Mouse (Mus musculus) frontal cortex, adult 2 months (tissue): ENCODE data around the gene Pard3b. TPM values are rescaled to one million over a fixed set of nuclear protein-coding genes. Genes with fewer than 3 reads are reported as not detected.

ENCODE experiments used
- DNase-seq, 2 experiments: peaks; one replicate each; pipeline ENCODE4 v3.0.0; 2022; ENCODE audit warnings: low spot score in 1 of 2; ENCODE audit errors: extremely low spot score in 1 of 2
- polyA plus RNA-seq: library from polyadenylated mRNA; depleted of rRNA; stranded (reverse); fragments of >200 nt; gene quantifications from 2 replicates; pipeline ENCODE4 v1.2.3, GENCODE M21; 2012

The Pard3b gene
- polyA plus RNA-seq, 1 experiment: 1.7 TPM

DNA sequence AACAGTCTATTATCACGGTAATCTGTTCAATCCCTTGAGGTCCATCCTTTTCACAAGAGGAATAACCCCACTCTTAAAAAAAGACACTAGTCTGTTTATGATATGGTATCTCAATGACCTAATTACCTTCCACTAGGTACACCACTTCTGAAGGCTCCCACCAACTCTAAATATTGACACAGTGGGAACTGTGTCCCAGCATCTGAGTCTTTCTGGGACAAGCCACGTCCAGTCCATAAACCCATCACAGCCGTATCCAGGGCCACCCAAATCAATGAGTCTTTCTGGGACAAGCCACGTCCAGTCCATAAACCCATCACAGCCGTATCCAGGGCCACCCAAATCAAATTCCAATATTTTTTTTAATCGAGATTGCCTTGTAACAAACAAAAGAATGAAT lies 792.4 kb downstream of the Pard3b start:
- no peak for DNase-seq

DNA sequence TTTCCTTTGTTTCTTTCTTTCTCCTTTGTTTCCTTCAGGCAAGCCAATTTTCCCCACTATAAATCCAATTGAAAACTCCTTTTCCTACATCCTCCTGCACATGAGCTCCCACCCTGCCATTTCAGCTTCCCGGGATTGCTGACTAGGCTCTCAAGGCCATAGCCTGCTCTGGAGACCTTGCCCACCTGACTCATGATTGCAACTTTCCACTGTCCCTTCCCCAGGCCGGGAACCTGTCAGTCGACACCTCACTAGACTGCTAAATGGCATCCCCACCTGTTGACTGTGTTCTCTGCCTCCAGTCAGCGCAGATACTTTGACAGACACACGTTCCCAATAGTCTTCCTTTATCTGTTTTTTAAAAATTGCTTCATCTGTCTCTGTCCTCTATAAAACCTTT lies 795.3 kb downstream of the Pard3b start:
- DNase-seq: no peak

DNA sequence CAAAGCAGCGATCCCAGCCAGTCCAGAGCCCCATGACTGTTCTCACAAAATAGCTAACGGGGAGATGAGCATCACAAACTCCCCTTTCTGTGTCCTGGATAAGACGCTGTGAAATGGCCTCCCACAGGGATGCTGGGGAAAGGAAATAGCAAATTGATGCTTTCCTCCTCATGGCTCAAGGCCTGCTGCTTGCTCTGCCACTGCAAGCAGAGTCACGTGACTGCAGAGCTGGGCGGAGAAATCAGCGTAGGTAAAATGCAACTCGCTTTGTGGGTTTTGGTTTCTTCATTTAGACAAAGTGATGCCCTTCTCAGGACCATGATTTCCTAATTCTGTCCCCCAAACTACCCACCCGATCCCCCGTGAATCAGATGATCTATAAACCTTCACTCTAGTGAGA lies 797.2 kb downstream of the Pard3b start:
- no peak for DNase-seq

DNA sequence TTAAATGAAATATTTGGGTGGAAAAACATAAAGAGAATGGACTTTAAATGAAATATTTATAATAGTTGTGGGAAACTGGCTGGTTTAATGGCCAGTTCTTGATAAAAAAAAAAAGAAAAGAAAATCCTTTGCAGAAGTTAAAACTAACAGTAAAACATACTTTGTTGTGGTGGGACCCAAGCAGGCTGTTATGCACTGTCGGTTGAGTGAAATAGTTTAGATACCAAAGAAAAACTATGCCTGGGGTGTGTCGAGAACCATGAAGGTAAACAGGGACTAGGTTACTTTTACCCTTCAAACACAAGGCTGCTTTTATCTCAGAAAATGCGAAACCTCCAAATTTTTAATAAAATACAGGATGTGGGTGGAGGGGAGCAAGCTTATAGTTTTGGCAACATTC lies 797.7 kb downstream of the Pard3b start:
- no peak for DNase-seq

DNA sequence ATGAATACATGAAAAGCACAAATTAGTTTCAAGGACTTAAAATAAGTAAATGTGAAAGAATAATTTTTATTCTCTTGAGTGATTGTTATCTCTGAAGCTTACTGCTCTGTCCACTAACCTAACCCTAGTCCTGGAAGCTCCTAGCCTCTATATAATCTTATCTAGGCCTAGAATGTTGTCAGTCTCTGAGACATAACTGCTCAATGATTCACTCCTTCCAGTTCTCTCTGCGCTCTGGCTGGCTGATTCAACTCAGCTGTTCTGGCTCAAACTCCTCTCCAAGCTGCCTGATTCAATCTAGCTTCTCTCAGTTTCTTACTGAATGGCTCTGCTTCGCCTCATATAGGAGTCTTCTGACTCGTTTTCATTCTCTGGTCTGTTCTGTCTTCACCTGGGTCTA lies 798.9 kb downstream of the Pard3b start:
- no peak for DNase-seq

DNA sequence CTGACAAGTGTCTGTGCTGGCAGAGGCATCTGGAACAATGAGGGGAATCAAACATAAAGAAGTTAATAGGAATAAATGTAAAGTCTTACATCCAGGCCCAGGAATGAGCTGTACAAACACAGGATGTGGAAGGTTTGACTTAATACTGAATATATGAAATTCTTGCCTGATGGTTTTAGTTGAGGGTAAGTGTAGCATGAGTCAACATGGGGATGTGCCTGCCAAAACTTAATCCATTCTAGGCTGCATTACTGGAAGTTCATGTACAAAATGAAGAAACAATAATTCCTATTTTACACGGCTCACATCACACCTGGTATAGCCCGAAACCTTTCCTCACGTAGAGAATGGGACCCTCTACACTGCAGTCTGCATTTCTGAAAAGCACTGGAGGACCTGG lies 805.8 kb downstream of the Pard3b start:
- DNase-seq: no peak

DNA sequence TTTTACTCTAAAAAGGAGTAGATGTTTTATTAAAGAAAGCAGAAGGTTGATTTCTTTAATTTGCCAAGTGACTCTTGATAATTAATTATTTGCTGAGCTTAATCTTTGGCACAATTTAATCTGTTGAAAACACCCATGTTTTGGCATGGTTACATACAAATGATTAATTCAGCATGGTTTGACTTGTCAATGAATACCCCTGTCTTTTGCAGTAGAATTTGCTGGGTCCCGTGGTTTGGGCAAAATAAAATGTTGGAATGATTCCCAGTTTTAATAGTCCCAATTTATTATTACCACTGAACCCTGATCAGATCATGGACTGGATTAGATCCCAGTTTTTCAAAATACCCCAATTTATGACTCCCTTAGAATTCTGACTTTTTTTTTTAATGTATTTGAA lies 808.2 kb downstream of the Pard3b start:
- no peak for DNase-seq

DNA sequence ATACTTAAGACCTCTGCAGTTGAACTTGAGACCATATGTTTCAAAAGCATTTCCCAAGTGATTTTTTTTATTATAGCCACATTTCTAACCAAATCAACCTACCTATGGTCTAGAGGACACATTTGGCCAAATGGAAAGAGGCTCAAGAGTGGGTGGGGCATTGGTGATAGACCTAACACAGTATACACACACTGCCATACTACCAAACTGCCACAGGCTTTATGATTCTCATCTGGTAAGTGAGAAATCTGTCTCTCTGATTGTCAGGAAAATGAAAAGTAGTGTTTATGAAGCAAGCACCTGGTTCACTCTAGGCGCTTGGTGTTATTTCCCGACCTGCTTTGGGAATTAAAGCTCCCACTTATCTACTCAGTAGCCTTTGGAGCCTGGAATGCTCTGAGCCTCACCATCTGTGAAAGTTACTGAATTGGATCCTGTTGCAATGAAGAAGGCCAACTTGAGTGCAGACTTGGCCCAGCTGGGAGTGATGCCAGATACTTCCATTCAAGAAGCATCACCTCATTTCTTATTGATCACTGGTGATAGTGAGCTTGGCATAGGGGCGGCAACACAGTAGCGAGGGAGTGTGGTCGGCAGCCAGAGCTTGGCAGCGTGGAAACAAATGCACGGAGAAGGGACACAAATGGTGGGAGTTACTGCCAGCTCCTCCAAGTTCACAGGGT lies 810.7 kb downstream of the Pard3b start:
- no peak for DNase-seq

DNA sequence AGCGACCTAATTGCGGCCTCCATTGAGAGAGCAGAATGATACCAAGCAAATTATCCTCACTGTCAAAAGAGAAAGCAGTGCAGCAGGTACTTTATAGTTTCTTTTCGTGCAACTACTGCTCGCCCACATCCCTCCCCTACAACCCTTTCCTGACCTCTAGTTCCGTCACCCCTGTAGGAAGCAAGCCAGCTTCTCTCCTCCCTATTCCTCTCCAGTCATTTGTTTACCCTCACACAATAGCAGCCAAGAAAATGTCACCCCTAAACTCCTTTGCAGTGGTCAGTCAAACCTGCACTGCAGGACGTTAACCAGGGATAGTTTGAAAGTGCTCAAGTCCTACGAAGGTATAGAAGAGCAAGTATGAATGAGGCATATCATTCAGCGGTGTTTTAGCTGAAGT lies 826.9 kb downstream of the Pard3b start:
- no peak for DNase-seq

DNA sequence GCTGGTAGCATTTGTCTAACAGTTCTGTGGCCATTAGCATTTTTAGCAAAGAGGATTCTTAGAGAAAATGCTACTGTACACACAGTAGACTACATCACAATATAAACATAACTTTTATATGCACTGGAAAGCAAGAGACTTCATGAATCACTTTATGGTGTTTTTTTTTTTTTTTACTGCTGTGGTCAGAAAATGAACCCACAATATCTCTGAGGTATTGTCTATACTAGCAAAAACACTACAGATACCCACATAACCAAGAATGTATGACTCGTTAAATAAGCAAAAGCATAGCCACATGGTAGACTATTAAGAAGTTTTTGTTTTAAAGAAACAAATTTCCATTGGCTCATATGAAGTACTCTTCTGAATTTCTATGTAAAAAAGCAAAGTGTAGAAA lies 827.9 kb downstream of the Pard3b start:
- DNase-seq: no peak

DNA sequence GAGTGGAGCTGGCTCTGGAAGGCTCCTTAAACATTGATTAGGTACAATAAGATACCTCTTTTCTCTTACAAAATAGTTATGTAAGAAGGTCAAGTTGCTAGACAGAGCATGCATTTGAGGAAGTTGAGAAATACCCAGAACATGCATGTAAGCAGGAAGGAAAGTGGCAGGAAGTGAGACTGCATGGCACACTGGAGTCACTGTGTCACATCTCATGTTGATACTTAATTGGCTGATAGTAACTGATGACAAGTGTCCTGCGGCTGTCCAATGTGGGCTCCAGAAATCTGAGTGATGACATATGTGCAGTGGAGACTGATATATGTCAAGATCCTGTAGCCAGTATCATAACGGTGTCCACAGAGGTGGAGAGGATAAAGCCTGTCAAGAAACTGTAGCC lies 844.4 kb downstream of the Pard3b start:
- DNase-seq: no peak

DNA sequence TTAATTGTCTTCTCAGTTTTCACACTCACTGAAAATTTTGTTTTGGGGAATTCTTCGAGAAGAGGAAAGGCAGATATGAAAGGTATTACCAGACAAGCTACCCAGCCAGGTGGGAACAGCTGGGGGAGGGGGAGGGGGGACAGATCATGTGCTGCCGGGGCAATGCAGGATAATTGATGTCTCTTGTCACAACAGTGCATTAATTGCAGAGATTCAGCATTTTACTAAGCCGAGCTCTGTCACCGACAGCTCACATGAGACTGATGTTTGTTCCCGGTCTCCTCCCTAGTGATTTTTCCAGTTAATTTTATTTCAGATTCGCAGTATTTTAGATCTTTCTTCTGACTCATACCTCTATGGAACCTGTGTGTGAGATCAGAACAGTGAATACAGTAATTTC lies 850.2 kb downstream of the Pard3b start:
- DNase-seq: no peak

DNA sequence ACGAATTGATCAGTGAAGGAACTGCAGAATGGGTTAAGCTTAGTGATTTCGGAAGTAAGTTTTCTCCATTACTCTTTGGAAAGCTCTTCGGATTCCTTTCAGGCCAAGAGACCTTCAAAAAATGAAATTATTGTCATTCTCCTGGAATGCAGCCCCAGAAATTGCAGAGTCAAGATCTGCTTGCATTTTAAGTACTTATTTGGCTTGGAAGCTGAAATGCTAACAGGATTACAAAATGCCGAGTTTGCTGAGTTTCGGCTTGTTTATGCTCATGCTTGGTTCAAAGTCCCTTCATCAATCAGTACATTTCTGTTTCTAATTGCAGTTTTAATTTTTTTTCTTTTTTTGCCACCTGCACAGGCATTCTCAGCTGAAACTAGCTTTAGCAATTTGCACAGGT lies 860.5 kb downstream of the Pard3b start:
- DNase-seq: no peak

DNA sequence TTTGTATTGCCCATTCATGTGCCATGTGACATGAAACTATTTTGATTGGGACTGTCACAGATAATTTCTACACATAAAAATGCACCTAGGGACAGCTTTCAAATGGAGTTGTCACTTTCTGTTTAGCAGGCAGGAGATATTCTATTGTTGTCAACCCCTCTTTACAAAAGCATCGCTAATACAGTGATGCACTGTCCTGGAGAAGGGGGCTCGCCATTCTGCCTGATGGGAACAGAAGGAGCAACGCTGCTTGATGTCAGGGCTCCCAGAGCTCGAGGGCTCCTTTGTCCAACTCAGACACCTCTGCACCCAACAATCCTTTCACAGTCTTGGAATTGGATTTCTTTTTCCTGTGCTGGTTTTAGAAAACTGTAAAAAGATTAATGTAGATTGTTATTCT lies 871.9 kb downstream of the Pard3b start:
- no peak for DNase-seq

DNA sequence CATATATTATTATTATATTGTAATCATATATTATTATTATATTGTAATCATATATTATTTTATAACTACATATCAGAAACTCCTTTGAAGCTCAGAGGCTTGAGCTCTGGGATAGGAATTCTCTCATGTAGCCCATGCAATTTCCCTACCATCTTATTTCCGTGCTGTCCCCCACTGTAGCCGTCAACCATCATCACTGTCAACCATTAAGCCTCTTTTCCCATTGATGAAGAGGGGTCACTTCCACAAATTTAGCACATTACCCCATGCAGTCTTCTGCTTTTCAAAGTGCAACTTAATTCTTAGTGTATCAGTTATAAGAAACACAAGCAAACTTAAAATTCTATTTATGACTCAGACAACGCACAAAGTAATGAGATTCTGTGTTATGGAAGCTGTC lies 873.1 kb downstream of the Pard3b start:
- no peak for DNase-seq

DNA sequence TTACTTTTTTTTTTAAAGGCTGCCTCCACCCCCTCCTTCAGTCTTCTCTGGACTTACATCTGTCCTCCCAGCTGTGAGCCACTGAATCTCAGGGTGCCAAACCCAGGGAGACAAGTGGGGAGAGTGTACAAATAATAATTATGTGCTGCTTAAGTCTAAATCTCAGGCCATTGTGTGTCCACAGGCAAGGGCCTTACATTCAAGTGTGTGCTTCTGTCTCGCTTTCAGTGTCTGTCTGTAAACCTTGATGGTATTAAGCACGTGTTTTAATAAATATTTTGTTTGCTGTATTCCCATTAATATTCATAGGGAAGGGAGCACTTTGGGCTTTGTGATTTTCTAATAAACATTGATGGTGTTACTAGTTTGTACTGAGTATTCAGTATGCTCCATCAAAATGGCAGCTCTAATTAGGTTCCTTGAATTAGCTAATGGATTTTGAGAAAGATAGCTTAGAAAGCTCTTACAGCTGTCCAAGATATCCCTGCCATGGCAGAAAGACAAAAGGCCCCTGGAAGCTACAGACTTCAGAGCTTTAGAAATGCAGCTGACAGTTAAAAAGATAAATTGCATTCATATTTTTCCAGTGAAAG lies 880.1 kb downstream of the Pard3b start:
- DNase-seq: no peak

DNA sequence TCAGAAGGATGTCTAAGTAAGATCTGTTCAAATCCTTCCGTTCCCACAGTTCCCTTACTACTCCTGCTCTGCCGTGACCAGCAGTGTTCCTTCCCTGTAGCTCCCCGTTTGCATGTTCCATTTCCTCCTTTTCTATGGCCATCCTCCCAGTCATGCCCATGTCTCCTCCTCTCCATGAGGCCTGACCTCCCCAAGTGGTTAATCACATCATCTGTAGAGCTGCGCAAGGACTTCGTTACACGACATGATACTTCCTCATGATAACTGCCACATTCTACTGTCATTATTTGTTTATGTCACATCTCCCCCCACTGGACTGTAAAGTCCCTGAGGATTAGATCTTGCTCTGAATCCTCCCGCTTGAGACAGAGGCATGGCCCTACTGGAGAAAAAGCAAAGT lies 882.7 kb downstream of the Pard3b start:
- DNase-seq: no peak

DNA sequence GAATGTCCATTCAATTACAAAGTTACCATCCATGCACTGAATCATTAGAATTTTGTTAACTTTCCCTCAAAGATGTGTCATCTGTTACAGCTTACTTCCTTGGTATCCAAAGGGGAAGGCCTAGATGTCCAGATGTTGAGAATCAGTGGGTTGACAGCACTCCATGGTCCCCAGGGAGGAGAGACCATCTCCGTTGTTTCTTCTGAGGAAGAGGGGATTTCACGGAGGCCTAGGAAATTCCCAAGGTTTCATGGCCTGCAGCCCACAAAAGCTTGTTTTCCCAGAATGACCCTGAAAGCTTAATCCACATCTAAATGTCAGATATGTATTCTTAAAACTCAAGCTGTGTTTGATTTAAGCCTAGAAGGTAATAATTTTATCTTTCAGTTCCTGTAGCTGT lies 884.1 kb downstream of the Pard3b start:
- no peak for DNase-seq

DNA sequence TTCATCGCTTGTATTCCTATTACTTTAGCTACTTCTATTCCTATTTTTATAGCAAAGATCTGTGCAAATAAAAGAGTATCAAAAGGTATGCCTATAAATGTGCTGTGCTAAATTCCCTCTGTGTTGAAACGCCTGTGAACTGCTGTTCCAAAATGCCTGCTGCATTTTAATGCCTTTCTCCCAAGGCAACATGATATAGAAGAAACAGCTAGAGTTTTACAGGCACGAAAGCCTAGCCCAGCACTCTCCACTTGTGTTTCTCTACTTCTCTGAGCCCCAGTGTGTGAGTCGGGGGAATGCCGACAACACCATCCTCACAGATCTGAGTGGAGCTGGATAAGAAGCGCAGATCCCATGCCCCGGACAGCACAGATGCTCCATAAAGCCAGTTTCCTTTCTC lies 889.2 kb downstream of the Pard3b start:
- no peak for DNase-seq

DNA sequence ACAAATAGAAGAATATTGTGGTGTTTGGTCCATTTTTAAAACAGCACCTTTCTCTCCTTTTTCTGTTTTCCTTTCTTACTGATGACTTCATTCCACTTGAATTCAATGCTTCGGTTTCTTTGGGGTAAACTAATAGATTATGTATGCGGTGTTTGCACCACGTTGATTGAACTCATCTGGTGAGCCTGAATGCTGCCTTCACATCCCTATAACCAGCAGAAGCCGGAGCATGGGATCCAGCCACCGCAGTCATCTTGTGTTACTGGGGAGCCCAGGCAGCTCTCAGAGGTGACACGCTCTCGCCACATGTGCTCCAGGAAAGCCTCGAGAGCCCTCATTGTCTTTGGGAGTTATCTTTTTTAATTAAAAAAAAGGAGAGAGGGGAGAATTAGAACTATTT lies 891.3 kb downstream of the Pard3b start:
- no peak for DNase-seq

DNA sequence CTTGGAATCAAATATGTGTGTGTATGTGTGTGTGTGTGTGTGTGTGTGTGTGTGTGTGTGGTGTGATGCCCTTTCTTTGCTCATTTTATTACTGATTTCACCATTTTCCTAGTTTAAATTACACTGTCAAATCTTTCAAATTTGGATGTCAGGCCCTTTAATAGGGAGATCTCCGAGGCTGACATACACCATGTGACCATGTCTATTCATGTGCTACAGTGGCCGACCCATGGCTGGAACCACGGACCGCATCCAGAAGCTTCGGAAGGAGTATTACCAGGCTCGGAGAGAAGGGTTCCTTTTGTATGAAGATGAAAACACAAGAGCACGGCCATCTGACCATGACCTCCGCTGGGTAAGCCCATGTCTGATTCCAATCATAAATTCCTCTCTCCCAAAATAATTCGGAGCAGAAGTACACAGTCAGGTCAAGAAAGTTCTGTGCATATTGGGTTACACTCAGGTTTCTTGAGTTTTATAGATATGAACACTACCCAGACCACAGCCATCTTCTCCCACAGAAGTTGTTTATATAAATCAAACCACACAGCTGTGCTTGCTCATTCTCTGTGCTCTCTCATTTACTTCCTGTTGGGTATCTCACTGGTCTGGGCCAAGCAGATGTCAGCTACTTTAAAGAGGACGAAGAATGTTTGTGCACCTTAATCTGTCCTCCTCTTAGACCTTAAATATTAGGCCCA lies 894.0 kb downstream of the Pard3b start:
- DNase-seq: no peak

DNA sequence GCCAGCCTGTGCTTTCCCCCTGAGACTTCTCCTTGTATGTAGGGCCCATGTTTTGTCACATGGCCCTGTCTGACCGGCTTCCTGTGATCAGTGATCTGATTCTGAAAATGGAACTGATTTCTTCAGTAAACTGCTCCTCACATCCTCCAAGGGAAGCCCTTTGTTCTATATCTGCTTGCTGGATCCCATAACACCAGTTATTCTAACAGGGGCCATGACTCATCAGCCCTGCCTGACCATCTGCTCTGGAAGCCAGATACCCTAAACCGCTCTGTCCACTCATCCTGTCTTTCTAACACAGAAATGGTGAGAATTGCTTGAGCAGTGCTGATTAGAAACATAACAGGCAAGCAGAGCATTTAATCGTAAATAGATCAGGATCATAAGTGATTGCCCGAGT lies 910.3 kb downstream of the Pard3b start:
- no peak for DNase-seq
